Mouse (Mus musculus): ENCODE measurements around the gene Tmem213. TPM values are rescaled to one million over a fixed set of nuclear protein-coding genes. Genes with fewer than 3 reads are reported as not detected.

Tmem213 gene
- polyA plus RNA-seq, 1 experiment from 2014 or later: not detected

- no peaks in the 10 kb centered on the region for H3K4me1 ChIP-seq
- no peaks in the 10 kb centered on the region for H3K9me3 ChIP-seq (replicated peaks)
- no peaks in the 10 kb centered on the region for H3K27me3 ChIP-seq
- H3K36me3 ChIP-seq (ENCODE audit: poor library complexity, severe bottlenecking): peaks cover 75% of the 10 kb centered on the region
- H3K4me3 ChIP-seq: no peak overlapping the region
- H3K4me2 ChIP-seq: no peak overlapping the region
- no peak for ATAC-seq
- 93% methylated on average over 3 of the region's 3 CpGs for WGBS
- H3K27ac ChIP-seq: no peak overlapping the region
- no peak overlapping the region for H3K9ac ChIP-seq
These were observed 30.0 kb downstream of the Tmem213 start for GRCm38 (mm10) chr6:38139086-38139485.

GRCm38 (mm10) chr6:38140402-38140801 is 31.3 kb downstream of the Tmem213 start:
- 91% methylated on average over 9 of the region's 9 CpGs for WGBS
- H3K27ac ChIP-seq: no peak overlapping the region
- H3K36me3 ChIP-seq (ENCODE audit: poor library complexity, severe bottlenecking): peaks cover 75% of the 10 kb centered on the region
- no peak overlapping the region for H3K4me2 ChIP-seq
- H3K27me3 ChIP-seq: no peaks in the 10 kb centered on the region
- H3K4me3 ChIP-seq: no peak overlapping the region
- H3K9ac ChIP-seq: no peak overlapping the region
- H3K9me3 ChIP-seq (replicated peaks): no peaks in the 10 kb centered on the region
- no peaks in the 10 kb centered on the region for H3K4me1 ChIP-seq
- ATAC-seq: no peak

GRCm38 (mm10) chr6:38144161-38144998 is 35.3 kb downstream of the Tmem213 start:
- H3K9me3 ChIP-seq (replicated peaks): no peaks in the 10 kb centered on the region
- H3K36me3 ChIP-seq (ENCODE audit: poor library complexity, severe bottlenecking): peaks cover 83% of the 10 kb centered on the region
- ATAC-seq: no peak
- H3K4me2 ChIP-seq: no peak overlapping the region
- no peak overlapping the region for H3K27ac ChIP-seq
- H3K4me1 ChIP-seq: no peaks in the 10 kb centered on the region
- H3K27me3 ChIP-seq: no peaks in the 10 kb centered on the region
- 74% methylated on average over 9 of the region's 9 CpGs for WGBS
- H3K9ac ChIP-seq: no peak overlapping the region
- H3K4me3 ChIP-seq: no peak overlapping the region

- H3K27ac ChIP-seq: no peak overlapping the region
- H3K9me3 ChIP-seq (replicated peaks): no peaks in the 10 kb centered on the region
- no peaks in the 10 kb centered on the region for H3K4me1 ChIP-seq
- peaks cover 86% of the 10 kb centered on the region for H3K36me3 ChIP-seq (ENCODE audit: poor library complexity, severe bottlenecking)
- 63% methylated on average over 8 of the region's 8 CpGs for WGBS
- H3K4me2 ChIP-seq: no peak overlapping the region
- H3K9ac ChIP-seq: no peak overlapping the region
- ATAC-seq: no peak
- no peaks in the 10 kb centered on the region for H3K27me3 ChIP-seq
- H3K4me3 ChIP-seq: no peak overlapping the region
These were observed 36.5 kb downstream of the Tmem213 start for GRCm38 (mm10) chr6:38145463-38146065.

GRCm38 (mm10) chr6:38147301-38147700 is 38.2 kb downstream of the Tmem213 start:
- Histone ChIP-seq H3K36me3 (ENCODE audit: poor library complexity, severe bottlenecking) (peaks cover 83% of the 10 kb centered on the region), H3K9ac (no peak overlapping the region; the same call in 1 of the 2 replicates), H3K27ac (no peak overlapping the region), H3K27me3 (no peaks in the 10 kb centered on the region), H3K9me3 (replicated peaks) (no peaks in the 10 kb centered on the region), H3K4me1 (no peaks in the 10 kb centered on the region), H3K4me3 (no peak overlapping the region), H3K4me2 (no peak overlapping the region)
- no peak for ATAC-seq
- 86% methylated on average over 5 of the region's 5 CpGs for WGBS

- no peak overlapping the region for H3K4me2 ChIP-seq
- H3K4me1 ChIP-seq: no peaks in the 10 kb centered on the region
- H3K27ac ChIP-seq: no peak overlapping the region
- H3K27me3 ChIP-seq: no peaks in the 10 kb centered on the region
- H3K4me3 ChIP-seq: no peak overlapping the region
- no peak overlapping the region for H3K9ac ChIP-seq
- H3K36me3 ChIP-seq (ENCODE audit: poor library complexity, severe bottlenecking): peaks cover 83% of the 10 kb centered on the region
- WGBS: 93% methylated on average over 10 of the region's 10 CpGs
- no peaks in the 10 kb centered on the region for H3K9me3 ChIP-seq (replicated peaks)
- no peak for ATAC-seq
These were observed 39.6 kb downstream of the Tmem213 start for GRCm38 (mm10) chr6:38148626-38149025.

GRCm38 (mm10) chr6:38149483-38149882 is 40.4 kb downstream of the Tmem213 start:
- Histone ChIP-seq H3K36me3 (ENCODE audit: poor library complexity, severe bottlenecking) (peaks cover 81% of the 10 kb centered on the region), H3K9ac (no peak overlapping the region), H3K4me3 (no peak overlapping the region), H3K27ac (no peak overlapping the region), H3K27me3 (no peaks in the 10 kb centered on the region), H3K4me1 (no peaks in the 10 kb centered on the region), H3K9me3 (replicated peaks) (no peaks in the 10 kb centered on the region), H3K4me2 (no peak overlapping the region)
- WGBS: 73% methylated on average over 19 of the region's 19 CpGs
- ATAC-seq: no peak

GRCm38 (mm10) chr6:38152305-38152704 is 43.2 kb downstream of the Tmem213 start:
- no peak overlapping the region for H3K4me3 ChIP-seq
- no peak overlapping the region for H3K27ac ChIP-seq
- no peak for ATAC-seq
- H3K9me3 ChIP-seq (replicated peaks): no peaks in the 10 kb centered on the region
- no peaks in the 10 kb centered on the region for H3K4me1 ChIP-seq
- 86% methylated on average over 11 of the region's 11 CpGs for WGBS
- no peak overlapping the region for H3K4me2 ChIP-seq
- no peak overlapping the region for H3K9ac ChIP-seq
- H3K36me3 ChIP-seq (ENCODE audit: poor library complexity, severe bottlenecking): peaks cover 80% of the 10 kb centered on the region
- H3K27me3 ChIP-seq: no peaks in the 10 kb centered on the region

GRCm38 (mm10) chr6:38156204-38156603 is 47.1 kb downstream of the Tmem213 start:
- no peak overlapping the region for H3K4me3 ChIP-seq
- H3K4me2 ChIP-seq: no peak overlapping the region
- WGBS: 95% methylated on average over 5 of the region's 5 CpGs
- H3K27ac ChIP-seq: no peak overlapping the region
- H3K27me3 ChIP-seq: no peaks in the 10 kb centered on the region
- H3K9me3 ChIP-seq (replicated peaks): no peaks in the 10 kb centered on the region
- ATAC-seq: no peak
- peaks cover 54% of the 10 kb centered on the region for H3K36me3 ChIP-seq (ENCODE audit: poor library complexity, severe bottlenecking)
- no peak overlapping the region for H3K9ac ChIP-seq
- peaks cover 13% of the 10 kb centered on the region for H3K4me1 ChIP-seq

- Histone ChIP-seq H3K9me3 (replicated peaks) (no peaks in the 10 kb centered on the region), H3K4me2 (no peak overlapping the region), H3K4me1 (peaks cover 15% of the 10 kb centered on the region), H3K9ac (no peak overlapping the region), H3K4me3 (no peak overlapping the region), H3K36me3 (ENCODE audit: poor library complexity, severe bottlenecking) (peaks cover 44% of the 10 kb centered on the region), H3K27me3 (no peaks in the 10 kb centered on the region), H3K27ac (peak overlapping the region; percentile 31; the same call in 1 of the 2 replicates)
- ATAC-seq: peak; percentile 14; the same call in 1 of the 2 replicates
- 59% methylated on average over 16 of the region's 16 CpGs for WGBS
These were observed 48.9 kb downstream of the Tmem213 start for GRCm38 (mm10) chr6:38157925-38158324.

- 74% methylated on average over 4 of the region's 4 CpGs for WGBS
- peaks cover 20% of the 10 kb centered on the region for H3K4me1 ChIP-seq
- ATAC-seq: peak; percentile 22; the same call in 1 of the 2 replicates
- H3K4me3 ChIP-seq: no peak overlapping the region
- peaks cover 43% of the 10 kb centered on the region for H3K36me3 ChIP-seq (ENCODE audit: poor library complexity, severe bottlenecking)
- no peaks in the 10 kb centered on the region for H3K9me3 ChIP-seq (replicated peaks)
- no peak overlapping the region for H3K27ac ChIP-seq
- no peak overlapping the region for H3K9ac ChIP-seq
- H3K27me3 ChIP-seq: no peaks in the 10 kb centered on the region
- H3K4me2 ChIP-seq: no peak overlapping the region
These were observed 50.5 kb downstream of the Tmem213 start for GRCm38 (mm10) chr6:38159576-38159975.

- Histone ChIP-seq H3K9me3 (replicated peaks) (no peaks in the 10 kb centered on the region), H3K36me3 (ENCODE audit: poor library complexity, severe bottlenecking) (peaks cover 43% of the 10 kb centered on the region), H3K4me3 (no peak overlapping the region), H3K27me3 (no peaks in the 10 kb centered on the region), H3K4me2 (no peak overlapping the region), H3K9ac (no peak overlapping the region), H3K4me1 (peaks cover 20% of the 10 kb centered on the region), H3K27ac (peak overlapping the region; percentile 75)
- peak; percentile 76 for ATAC-seq
- 18% methylated on average over 3 of the region's 3 CpGs for WGBS
These were observed 51.0 kb downstream of the Tmem213 start for GRCm38 (mm10) chr6:38160102-38160501.

Data from forebrain, embryonic 13.5 days (tissue).